Mouse (Mus musculus): ENCODE results near the gene Cyp2d11. TPM values are rescaled to one million over a fixed set of nuclear protein-coding genes. Genes with fewer than 3 reads are reported as not detected.

Cyp2d11 gene
- polyA plus RNA-seq, 1 experiment from 2014 or later = not detected

- no peaks in the 10 kb centered on the region for H3K36me3 ChIP-seq
- H3K27ac ChIP-seq = no peak overlapping the region
- peaks cover 14% of the 10 kb centered on the region; the same call in 1 of the 2 replicates for H3K4me1 ChIP-seq
- no peaks in the 10 kb centered on the region for H3K27me3 ChIP-seq
- H3K4me2 ChIP-seq (replicated peaks) = no peak overlapping the region
- ATAC-seq (ENCODE audit: low FRiP score, low read depth) = peak; percentile 48; the same call in 1 of the 2 replicates
- no peak overlapping the region for H3K9ac ChIP-seq
- WGBS = 73% methylated on average over 11 of the region's 11 CpGs
- H3K9me3 ChIP-seq = no peaks in the 10 kb centered on the region
- no peak overlapping the region for H3K4me3 ChIP-seq
Observed at GRCm38 (mm10) chr15:82361459-82362018, 32.3 kb downstream of the Cyp2d11 start.

- Histone ChIP-seq H3K27ac (peak overlapping the region; percentile 4; the same call in 1 of the 2 replicates), H3K4me3 (no peak overlapping the region), H3K4me2 (replicated peaks) (no peak overlapping the region), H3K9me3 (no peaks in the 10 kb centered on the region), H3K36me3 (no peaks in the 10 kb centered on the region), H3K9ac (no peak overlapping the region; the same call in 1 of the 2 replicates), H3K27me3 (no peaks in the 10 kb centered on the region), H3K4me1 (peaks cover 18% of the 10 kb centered on the region)
- no peak for ATAC-seq (ENCODE audit: low FRiP score, low read depth)
- 54% methylated on average over 22 of the region's 22 CpGs for whole genome bisulfite sequencing
Observed at GRCm38 (mm10) chr15:82358431-82359260, 35.2 kb downstream of the Cyp2d11 start.

DNA sequence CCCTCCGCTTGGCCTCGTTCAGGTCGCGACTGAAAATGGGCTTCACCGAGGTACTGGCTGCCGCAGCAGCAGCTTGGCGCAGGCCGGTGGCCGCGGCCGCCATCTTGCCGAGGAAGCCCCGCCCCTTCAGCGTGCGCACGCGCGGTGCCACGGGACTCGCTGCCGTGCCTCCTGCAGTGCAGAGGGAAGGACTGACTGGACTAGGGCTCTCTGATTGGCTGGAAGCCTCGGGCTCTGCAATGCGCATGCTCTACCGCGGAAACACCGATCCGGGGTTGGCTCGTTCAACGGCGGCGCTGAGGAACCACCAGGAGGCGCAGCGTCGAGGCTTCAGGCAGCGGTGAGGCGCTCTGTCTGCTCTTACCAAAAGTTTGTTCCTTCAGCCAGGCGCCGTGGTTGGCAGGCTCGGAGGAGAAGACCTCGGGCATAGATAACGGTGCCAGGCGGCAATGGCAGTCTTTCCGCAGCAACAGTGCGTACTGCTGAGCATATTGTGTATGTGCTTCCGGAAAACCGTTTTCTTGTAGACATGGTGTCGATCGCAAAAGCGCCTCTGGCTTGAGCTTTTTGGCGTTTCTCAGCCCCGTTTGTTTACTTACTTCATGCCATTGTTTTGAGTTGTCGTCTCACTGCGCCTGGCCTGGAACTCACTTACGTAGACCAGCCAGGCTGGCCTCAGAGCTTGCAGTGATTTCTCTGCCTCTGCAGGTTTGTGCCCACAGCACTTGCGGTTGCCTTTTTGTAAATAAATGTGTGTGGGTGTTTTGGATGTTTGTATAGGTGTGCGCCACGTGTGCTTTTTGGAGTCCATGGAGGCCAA is 39.5 kb downstream of the Cyp2d11 start, which contains the start of gene Ndufa6:
TSS of gene Ndufa6 (minus strand) at position 197 of the 820 bp plus-strand sequence.
- peak within 1 kb of the TSS; percentile 94 for H3K4me3 ChIP-seq
- peaks cover 31% of the 10 kb centered on the region for H3K4me1 ChIP-seq
- H3K9me3 ChIP-seq = no peaks in the 10 kb centered on the region
- peak within 1 kb of the TSS; percentile 87 for H3K27ac ChIP-seq
- H3K9ac ChIP-seq = peak within 1 kb of the TSS; percentile 97
- peak within 1 kb of the TSS; percentile 93 for H3K4me2 ChIP-seq (replicated peaks)
- peak; percentile 100 for ATAC-seq (ENCODE audit: low FRiP score, low read depth)
- H3K36me3 ChIP-seq = peaks cover 21% of the 10 kb centered on the region
- WGBS = 2% methylated on average over 57 of the region's 57 CpGs
- H3K27me3 ChIP-seq = no peaks in the 10 kb centered on the region

DNA sequence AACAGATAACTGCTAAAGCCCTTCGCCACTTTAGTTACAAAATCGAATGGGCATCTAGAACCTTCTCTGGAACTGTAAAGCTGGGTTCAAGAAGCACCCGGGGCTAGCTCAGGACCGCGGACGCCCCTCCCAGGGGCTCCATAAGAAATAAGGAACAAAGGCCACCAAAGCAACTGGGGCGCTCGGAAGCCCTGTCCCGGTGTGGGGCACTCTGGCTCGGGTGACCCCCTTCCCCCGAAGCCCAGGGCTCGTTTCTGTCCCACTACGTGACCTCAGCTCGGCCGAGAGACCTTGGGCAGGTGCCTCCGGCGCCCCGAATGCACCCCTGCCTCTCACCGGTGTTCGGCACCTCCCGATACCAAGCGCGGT is 40.1 kb downstream of the Cyp2d11 start:
- H3K9me3 ChIP-seq = no peaks in the 10 kb centered on the region
- no peak; the same call in 1 of the 2 replicates for ATAC-seq (ENCODE audit: low FRiP score, low read depth)
- peak overlapping the region; percentile 93 for H3K4me2 ChIP-seq (replicated peaks)
- peaks cover 27% of the 10 kb centered on the region for H3K4me1 ChIP-seq
- H3K27me3 ChIP-seq = no peaks in the 10 kb centered on the region
- WGBS = under 1% methylated on average over 23 of the region's 23 CpGs
- H3K27ac ChIP-seq = 0 out of 2 replicates have a peak overlapping the region, but pooled peaks have one; percentile 52
- peaks cover 27% of the 10 kb centered on the region for H3K36me3 ChIP-seq
- H3K9ac ChIP-seq = peak overlapping the region; percentile 97
- peak overlapping the region; percentile 94 for H3K4me3 ChIP-seq

GRCm38 (mm10) chr15:82353078-82353744 is 40.6 kb downstream of the Cyp2d11 start:
- Histone ChIP-seq H3K36me3 (peaks cover 32% of the 10 kb centered on the region), H3K4me2 (replicated peaks) (peak overlapping the region; percentile 93), H3K27ac (0 out of 2 replicates have a peak overlapping the region, but pooled peaks have one; percentile 52), H3K9ac (peak overlapping the region; percentile 97), H3K9me3 (no peaks in the 10 kb centered on the region), H3K27me3 (no peaks in the 10 kb centered on the region), H3K4me3 (peak overlapping the region; percentile 94), H3K4me1 (peaks cover 23% of the 10 kb centered on the region)
- WGBS = 30% methylated on average over 14 of the region's 14 CpGs
- no peak for ATAC-seq (ENCODE audit: low FRiP score, low read depth)

DNA sequence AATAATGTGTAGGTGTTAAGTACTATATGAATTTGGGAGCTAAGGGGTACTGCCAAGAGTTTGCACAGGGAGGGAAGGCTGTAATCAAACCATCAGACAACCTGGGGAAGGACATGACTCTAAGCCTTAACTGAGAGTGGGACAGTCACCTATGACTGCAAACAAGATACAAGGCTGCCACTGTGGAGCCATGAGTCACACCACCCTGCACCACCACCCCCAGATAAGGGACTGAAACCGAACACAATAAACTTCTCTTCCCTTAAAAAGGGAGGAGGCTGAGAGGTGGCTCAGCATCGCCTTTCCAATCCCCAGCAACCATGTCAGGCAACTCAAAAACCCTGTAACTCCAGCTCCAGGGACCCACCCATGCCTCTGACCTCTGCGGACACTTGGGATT is 42.3 kb downstream of the Cyp2d11 start:
- no peak for ATAC-seq (ENCODE audit: low FRiP score, low read depth)
- WGBS = 82% methylated on average over 3 of the region's 3 CpGs
- no peak overlapping the region for H3K9ac ChIP-seq

DNA sequence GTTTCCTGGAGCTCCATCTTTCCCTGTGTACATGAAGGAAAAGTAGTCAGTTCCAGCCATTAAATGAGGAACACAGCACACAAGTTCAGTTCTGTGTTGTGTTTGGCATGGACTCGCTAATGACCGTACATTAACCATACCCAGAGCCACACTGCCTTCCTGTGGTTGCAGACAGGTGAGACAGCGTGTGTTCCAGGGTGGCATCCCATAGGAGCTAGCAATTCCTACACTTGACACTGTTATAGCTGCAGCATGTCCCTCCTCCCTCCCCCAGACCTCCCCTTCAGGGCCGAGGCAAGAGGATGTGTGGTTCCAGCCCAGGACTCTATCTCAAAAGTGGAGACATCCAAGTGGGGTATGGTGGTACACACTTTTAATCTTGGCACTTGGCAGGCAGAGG is 43.5 kb downstream of the Cyp2d11 start:
- no peak for ATAC-seq (ENCODE audit: low FRiP score, low read depth)
- Histone ChIP-seq H3K9ac (no peak overlapping the region), H3K4me3 (no peak overlapping the region), H3K27me3 (no peaks in the 10 kb centered on the region), H3K4me1 (peaks cover 39% of the 10 kb centered on the region), H3K9me3 (no peaks in the 10 kb centered on the region), H3K27ac (no peak overlapping the region), H3K4me2 (replicated peaks) (no peak overlapping the region), H3K36me3 (peaks cover 41% of the 10 kb centered on the region)
- WGBS = 85% methylated on average over 4 of the region's 4 CpGs

More for the DNA sequence above, 42.3 kb downstream of the Cyp2d11 start:
- Histone ChIP-seq H3K36me3 (peaks cover 41% of the 10 kb centered on the region), H3K27ac (no peak overlapping the region), H3K4me1 (peaks cover 38% of the 10 kb centered on the region), H3K27me3 (no peaks in the 10 kb centered on the region), H3K9me3 (no peaks in the 10 kb centered on the region), H3K4me2 (replicated peaks) (no peak overlapping the region), H3K4me3 (no peak overlapping the region)

GRCm38 (mm10) chr15:82348999-82349341 is 44.9 kb downstream of the Cyp2d11 start:
- Histone ChIP-seq H3K4me2 (replicated peaks) (no peak overlapping the region), H3K36me3 (peaks cover 41% of the 10 kb centered on the region), H3K9ac (no peak overlapping the region), H3K4me3 (no peak overlapping the region), H3K27ac (no peak overlapping the region), H3K9me3 (no peaks in the 10 kb centered on the region), H3K4me1 (peaks cover 35% of the 10 kb centered on the region), H3K27me3 (no peaks in the 10 kb centered on the region)
- no peak for ATAC-seq (ENCODE audit: low FRiP score, low read depth)
- WGBS = 86% methylated on average over 2 of the region's 2 CpGs

DNA sequence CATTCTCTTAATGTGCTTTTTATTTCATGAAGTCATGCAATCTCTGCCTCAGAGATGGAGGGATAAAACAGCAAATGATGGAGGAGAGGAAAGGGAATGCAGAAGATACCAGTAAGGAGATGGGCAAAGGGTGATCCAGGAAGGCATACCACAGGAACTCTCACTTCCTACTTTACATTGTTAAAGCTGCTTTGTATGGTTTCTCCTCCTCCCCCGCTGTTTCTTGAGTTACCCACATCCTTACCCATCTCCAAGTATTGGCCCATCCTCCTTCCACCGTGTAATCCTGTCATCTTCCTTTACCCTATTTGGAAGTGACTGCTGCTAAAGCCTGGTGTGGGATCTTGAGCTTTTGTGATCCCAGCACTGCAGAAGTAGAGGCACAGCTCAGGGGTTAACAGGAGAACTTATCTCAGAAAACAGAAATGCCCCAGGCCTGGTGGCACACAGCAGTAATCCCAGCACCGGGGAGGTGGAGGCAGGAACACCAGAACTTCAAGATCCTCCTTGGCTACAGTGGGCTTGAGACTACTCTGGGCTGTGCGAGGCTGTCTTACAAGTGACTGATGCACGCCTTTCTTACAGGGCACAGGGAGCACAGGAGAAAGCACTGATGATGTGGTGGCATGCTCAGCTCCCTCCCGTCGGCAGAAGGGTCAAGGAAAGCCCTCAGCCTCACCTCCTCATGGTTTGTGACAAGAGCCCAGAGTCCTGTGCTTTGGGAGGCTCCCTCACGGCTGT is 45.4 kb downstream of the Cyp2d11 start:
- Histone ChIP-seq H3K4me3 (no peak overlapping the region), H3K4me2 (replicated peaks) (peak overlapping the region; percentile 89; the same call in 1 of the 2 replicates)

DNA sequence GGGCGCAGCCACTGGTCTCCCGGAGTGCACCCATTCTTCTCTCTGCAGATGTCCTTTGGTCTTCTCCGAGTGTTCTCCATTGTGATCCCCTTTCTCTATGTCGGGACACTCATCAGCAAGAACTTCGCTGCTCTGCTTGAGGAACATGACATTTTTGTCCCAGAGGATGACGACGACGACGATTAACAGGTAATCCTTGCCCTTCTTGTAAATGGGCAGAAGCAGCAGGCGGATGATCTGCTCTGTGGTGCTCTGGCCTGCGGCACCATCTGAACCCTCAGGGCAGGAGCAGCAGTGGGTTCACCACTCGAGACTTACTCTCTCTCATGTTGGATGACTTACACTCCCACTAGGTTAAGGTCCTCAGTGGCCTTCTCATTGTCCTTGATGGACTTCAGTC is 46.0 kb downstream of the Cyp2d11 start:
- no peak overlapping the region for H3K9ac ChIP-seq
- ATAC-seq (ENCODE audit: low FRiP score, low read depth) = no peak
- no peak overlapping the region for H3K27ac ChIP-seq
- H3K36me3 ChIP-seq = peaks cover 41% of the 10 kb centered on the region
- WGBS = 92% methylated on average over 12 of the region's 12 CpGs
- H3K27me3 ChIP-seq = no peaks in the 10 kb centered on the region
- H3K4me1 ChIP-seq = peaks cover 28% of the 10 kb centered on the region
- H3K4me2 ChIP-seq (replicated peaks) = peak overlapping the region; percentile 89
- H3K4me3 ChIP-seq = no peak overlapping the region
- H3K9me3 ChIP-seq = no peaks in the 10 kb centered on the region

More for the DNA sequence above, 45.4 kb downstream of the Cyp2d11 start:
- H3K9ac ChIP-seq = no peak overlapping the region
- no peaks in the 10 kb centered on the region for H3K27me3 ChIP-seq
- WGBS = 91% methylated on average over 8 of the region's 8 CpGs
- H3K36me3 ChIP-seq = peaks cover 41% of the 10 kb centered on the region
- no peak for ATAC-seq (ENCODE audit: low FRiP score, low read depth)
- no peaks in the 10 kb centered on the region for H3K9me3 ChIP-seq
- H3K4me1 ChIP-seq = peaks cover 34% of the 10 kb centered on the region
- H3K27ac ChIP-seq = no peak overlapping the region

DNA sequence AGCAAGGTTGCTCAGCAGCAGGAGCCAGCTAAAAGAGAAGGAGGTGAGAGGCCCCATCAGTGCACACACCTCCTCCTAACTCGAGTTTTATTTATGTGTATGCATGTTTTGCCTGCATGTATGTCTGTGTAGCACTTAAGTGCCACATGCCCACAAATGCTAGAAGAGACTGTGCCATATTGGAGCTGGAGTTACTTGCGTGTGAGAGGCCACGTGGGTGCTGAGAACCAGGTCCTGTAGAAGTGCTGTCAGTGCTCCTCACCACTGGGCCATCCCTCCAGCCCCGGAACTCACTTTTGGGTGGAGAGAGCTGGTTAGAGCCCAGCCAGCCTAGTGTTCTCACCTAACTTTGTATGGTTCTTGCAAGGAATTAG is 46.5 kb downstream of the Cyp2d11 start:
- Histone ChIP-seq H3K36me3 (peaks cover 41% of the 10 kb centered on the region), H3K4me2 (replicated peaks) (peak overlapping the region; percentile 89), H3K9me3 (no peaks in the 10 kb centered on the region), H3K27ac (no peak overlapping the region), H3K4me3 (peak overlapping the region; percentile 65), H3K4me1 (peaks cover 27% of the 10 kb centered on the region), H3K27me3 (no peaks in the 10 kb centered on the region), H3K9ac (peak overlapping the region; percentile 68)
- no peak for ATAC-seq (ENCODE audit: low FRiP score, low read depth)
- 79% methylated on average over 4 of the region's 4 CpGs for WGBS

All from limb, embryonic 13.5 days (tissue).